Mouse (Mus musculus): ENCODE results near the gene Hat1. TPM values are rescaled to one million over a fixed set of nuclear protein-coding genes. Genes with fewer than 3 reads are reported as not detected.

The Hat1 gene
- polyA plus RNA-seq, 1 experiment from 2014 or later: 156 TPM

GRCm38 (mm10) chr2:71387766-71388165 is 992 bp upstream of the Hat1 start:
- Histone ChIP-seq H3K4me1 (peaks cover 16% of the 10 kb centered on the region; the same call in 1 of the 2 replicates), H3K27me3 (no peaks in the 10 kb centered on the region), H3K27ac (no peak overlapping the region), H3K4me2 (no peak overlapping the region), H3K9ac (no peak overlapping the region), H3K4me3 (no peak overlapping the region), H3K36me3 (ENCODE audit: poor library complexity, severe bottlenecking) (peaks cover 12% of the 10 kb centered on the region), H3K9me3 (replicated peaks) (no peaks in the 10 kb centered on the region)
- 95% methylated on average over 6 of the region's 6 CpGs for WGBS
- ATAC-seq: no peak

GRCm38 (mm10) chr2:71389864-71390263 is 1.1 kb downstream of the Hat1 start:
- Histone ChIP-seq H3K4me1 (peaks cover 16% of the 10 kb centered on the region; the same call in 1 of the 2 replicates), H3K27ac (no peak overlapping the region), H3K27me3 (no peaks in the 10 kb centered on the region), H3K9ac (peak overlapping the region; percentile 85), H3K4me3 (peak overlapping the region; percentile 85), H3K9me3 (replicated peaks) (no peaks in the 10 kb centered on the region), H3K36me3 (ENCODE audit: poor library complexity, severe bottlenecking) (peaks cover 25% of the 10 kb centered on the region), H3K4me2 (peak overlapping the region; percentile 73)
- no peak for ATAC-seq
- 66% methylated on average over 9 of the region's 9 CpGs for WGBS

- no peak for ATAC-seq
Observed at GRCm38 (mm10) chr2:71405613-71406012, 16.9 kb downstream of the Hat1 start.

GRCm38 (mm10) chr2:71418760-71419280 is 30.1 kb downstream of the Hat1 start:
- peak; percentile 58; the same call in 1 of the 2 replicates for ATAC-seq

More at GRCm38 (mm10) chr2:71405613-71406012, 16.9 kb downstream of the Hat1 start:
- H3K27me3 ChIP-seq: no peaks in the 10 kb centered on the region
- no peak overlapping the region for H3K27ac ChIP-seq
- WGBS: 92% methylated on average over 1 of the region's 1 CpGs
- no peaks in the 10 kb centered on the region for H3K9me3 ChIP-seq (replicated peaks)
- no peaks in the 10 kb centered on the region for H3K4me1 ChIP-seq
- no peak overlapping the region for H3K4me3 ChIP-seq
- no peak overlapping the region for H3K9ac ChIP-seq
- H3K4me2 ChIP-seq: no peak overlapping the region
- peaks cover 45% of the 10 kb centered on the region for H3K36me3 ChIP-seq (ENCODE audit: poor library complexity, severe bottlenecking)

GRCm38 (mm10) chr2:71419408-71419807 is 30.6 kb downstream of the Hat1 start:
- no peak for ATAC-seq
- 19% methylated on average over 3 of the region's 3 CpGs for WGBS
- peaks cover 8% of the 10 kb centered on the region for H3K36me3 ChIP-seq (ENCODE audit: poor library complexity, severe bottlenecking)
- H3K9me3 ChIP-seq (replicated peaks): no peaks in the 10 kb centered on the region
- H3K27ac ChIP-seq: peak overlapping the region; percentile 60; the same call in 1 of the 2 replicates
- H3K9ac ChIP-seq: no peak overlapping the region
- H3K4me3 ChIP-seq: no peak overlapping the region
- peaks cover 29% of the 10 kb centered on the region for H3K4me1 ChIP-seq
- H3K27me3 ChIP-seq: no peaks in the 10 kb centered on the region
- H3K4me2 ChIP-seq: no peak overlapping the region

More at GRCm38 (mm10) chr2:71418760-71419280, 30.1 kb downstream of the Hat1 start:
- Histone ChIP-seq H3K9me3 (replicated peaks) (no peaks in the 10 kb centered on the region), H3K4me3 (no peak overlapping the region), H3K4me2 (no peak overlapping the region), H3K27ac (no peak overlapping the region), H3K27me3 (no peaks in the 10 kb centered on the region), H3K9ac (no peak overlapping the region), H3K36me3 (ENCODE audit: poor library complexity, severe bottlenecking) (peaks cover 12% of the 10 kb centered on the region), H3K4me1 (peaks cover 27% of the 10 kb centered on the region)
- WGBS: 6% methylated on average over 3 of the region's 3 CpGs

GRCm38 (mm10) chr2:71420895-71421425 is 32.2 kb downstream of the Hat1 start:
- H3K9me3 ChIP-seq (replicated peaks): no peaks in the 10 kb centered on the region
- ATAC-seq: peak; percentile 93
- peaks cover 8% of the 10 kb centered on the region for H3K36me3 ChIP-seq (ENCODE audit: poor library complexity, severe bottlenecking)
- WGBS: 17% methylated on average over 9 of the region's 9 CpGs
- H3K4me1 ChIP-seq: peaks cover 33% of the 10 kb centered on the region
- H3K4me2 ChIP-seq: no peak overlapping the region
- H3K4me3 ChIP-seq: no peak overlapping the region
- H3K9ac ChIP-seq: no peak overlapping the region
- H3K27me3 ChIP-seq: no peaks in the 10 kb centered on the region
- H3K27ac ChIP-seq: peak overlapping the region; percentile 60; the same call in 1 of the 2 replicates

GRCm38 (mm10) chr2:71424545-71424944 is 35.8 kb downstream of the Hat1 start:
- H3K27ac ChIP-seq: peak overlapping the region; percentile 53; the same call in 1 of the 2 replicates
- peaks cover 19% of the 10 kb centered on the region for H3K36me3 ChIP-seq (ENCODE audit: poor library complexity, severe bottlenecking)
- no peak for ATAC-seq
- H3K4me1 ChIP-seq: peaks cover 20% of the 10 kb centered on the region
- WGBS: 56% methylated on average over 4 of the region's 4 CpGs
- H3K4me2 ChIP-seq: no peak overlapping the region
- H3K27me3 ChIP-seq: no peaks in the 10 kb centered on the region
- no peak overlapping the region for H3K4me3 ChIP-seq
- no peak overlapping the region for H3K9ac ChIP-seq
- H3K9me3 ChIP-seq (replicated peaks): no peaks in the 10 kb centered on the region

- H3K27ac ChIP-seq: no peak overlapping the region
- WGBS: 90% methylated on average over 4 of the region's 4 CpGs
- no peaks in the 10 kb centered on the region for H3K4me1 ChIP-seq
- ATAC-seq: no peak
- H3K27me3 ChIP-seq: no peaks in the 10 kb centered on the region
- H3K36me3 ChIP-seq (ENCODE audit: poor library complexity, severe bottlenecking): peaks cover 55% of the 10 kb centered on the region
- H3K9ac ChIP-seq: no peak overlapping the region
- no peaks in the 10 kb centered on the region for H3K9me3 ChIP-seq (replicated peaks)
- H3K4me2 ChIP-seq: no peak overlapping the region
- H3K4me3 ChIP-seq: no peak overlapping the region
Observed at GRCm38 (mm10) chr2:71435440-71435839, 46.7 kb downstream of the Hat1 start.

GRCm38 (mm10) chr2:71443376-71443775 is 54.6 kb downstream of the Hat1 start:
- no peak for ATAC-seq
- 50% methylated on average over 2 of the region's 2 CpGs for WGBS
- Histone ChIP-seq H3K9ac (no peak overlapping the region), H3K36me3 (ENCODE audit: poor library complexity, severe bottlenecking) (peaks cover 27% of the 10 kb centered on the region), H3K4me2 (no peak overlapping the region), H3K27me3 (no peaks in the 10 kb centered on the region), H3K4me1 (peaks cover 10% of the 10 kb centered on the region), H3K27ac (no peak overlapping the region), H3K4me3 (no peak overlapping the region), H3K9me3 (replicated peaks) (no peaks in the 10 kb centered on the region)

GRCm38 (mm10) chr2:71445536-71446196 is 56.9 kb downstream of the Hat1 start:
- no peaks in the 10 kb centered on the region for H3K9me3 ChIP-seq (replicated peaks)
- H3K4me1 ChIP-seq: peaks cover 10% of the 10 kb centered on the region
- WGBS: 20% methylated on average over 17 of the region's 17 CpGs
- H3K27ac ChIP-seq: peak overlapping the region; percentile 75
- peak overlapping the region; percentile 53 for H3K9ac ChIP-seq
- ATAC-seq: peak; percentile 80
- peak overlapping the region; percentile 46 for H3K4me2 ChIP-seq
- peaks cover 12% of the 10 kb centered on the region for H3K36me3 ChIP-seq (ENCODE audit: poor library complexity, severe bottlenecking)
- H3K27me3 ChIP-seq: no peaks in the 10 kb centered on the region
- peak overlapping the region; percentile 9; the same call in 1 of the 2 replicates for H3K4me3 ChIP-seq

- Histone ChIP-seq H3K36me3 (ENCODE audit: poor library complexity, severe bottlenecking) (no peaks in the 10 kb centered on the region), H3K4me3 (no peak overlapping the region), H3K27me3 (0 out of 2 replicates have a peak, but pooled peaks cover 2% of the 10 kb centered on the region), H3K4me2 (no peak overlapping the region), H3K9ac (no peak overlapping the region), H3K4me1 (peaks cover 23% of the 10 kb centered on the region), H3K9me3 (replicated peaks) (no peaks in the 10 kb centered on the region), H3K27ac (no peak overlapping the region)
- 11% methylated on average over 2 of the region's 2 CpGs for whole genome bisulfite sequencing
- ATAC-seq: no peak
Observed at GRCm38 (mm10) chr2:71449604-71450003, 60.8 kb downstream of the Hat1 start.

- no peaks in the 10 kb centered on the region for H3K9me3 ChIP-seq (replicated peaks)
- H3K27ac ChIP-seq: no peak overlapping the region
- 60% methylated on average over 5 of the region's 5 CpGs for WGBS
- no peak overlapping the region for H3K4me3 ChIP-seq
- H3K9ac ChIP-seq: no peak overlapping the region
- 0 out of 2 replicates have a peak, but pooled peaks cover 2% of the 10 kb centered on the region for H3K27me3 ChIP-seq
- H3K36me3 ChIP-seq (ENCODE audit: poor library complexity, severe bottlenecking): no peaks in the 10 kb centered on the region
- ATAC-seq: no peak
- H3K4me1 ChIP-seq: peaks cover 13% of the 10 kb centered on the region
- no peak overlapping the region for H3K4me2 ChIP-seq
Observed at GRCm38 (mm10) chr2:71451761-71452160, 63.0 kb downstream of the Hat1 start.

Data from forebrain, embryonic 13.5 days (tissue).